ENCODE assay signal across 7 mouse cellular contexts in genomic region chr5:66112059-66112458, GRCm38 (mm10).
A peak's percentile ranks its signal among the peaks of the same experiment; 100 is the strongest.
DNase-seq lines count a peak whose midpoint lies in the region; ATAC-seq and TF ChIP-seq lines count a peak whose summit lies in the region.

No protein-coding gene starts in this region.

- no peaks in the 10 kb centered on the region for H3K27me3 ChIP-seq in thymus, adult 2 months (ENCODE audit: control insufficient read depth, insufficient read depth, low read length)
- no peaks in the 10 kb centered on the region for H3K27me3 ChIP-seq in heart, embryonic 16.5 days (ENCODE audit: control insufficient read depth, insufficient read depth, low read length)
- H3K27me3 ChIP-seq in liver, adult 2 months (ENCODE audit: control insufficient read depth, insufficient read depth, low read length) = no peaks in the 10 kb centered on the region
- no peaks in the 10 kb centered on the region for H3K27me3 ChIP-seq in hindbrain, embryonic 14.5 days (ENCODE audit: control insufficient read depth, insufficient read depth, low read length)

- peak; percentile 13 for DNase-seq in thymus, adult 2 months
- DNase-seq in thymus, postnatal 0 days (ENCODE audit: low spot score) = no peak
- DNase-seq in liver, adult 2 months (ENCODE audit: extremely low read depth, low read depth, low spot score) = peak; percentile 55
- peak; percentile 31 to 40 for DNase-seq in spleen, postnatal 36 days (ENCODE audit: low spot score in 2 of 2)
- no peak for DNase-seq in adrenal gland, postnatal 14 days
- no peak for DNase-seq in hindbrain, embryonic 14.5 days (ENCODE audit: low spot score)

- H3K27ac ChIP-seq in thymus, adult 2 months (ENCODE audit: control insufficient read depth, insufficient read depth, low read length) = no peak overlapping the region
- H3K27ac ChIP-seq in heart, embryonic 16.5 days (ENCODE audit: low read length) = no peak overlapping the region
- H3K27ac ChIP-seq in liver, adult 2 months (replicated peaks; ENCODE audit: insufficient read depth, low read depth, low read length) = 0 out of 2 replicates have a peak overlapping the region, but pooled peaks have one; percentile 10
- no peak overlapping the region for H3K27ac ChIP-seq in hindbrain, embryonic 14.5 days

- WGBS in thymus, adult 2 months = 17% methylated on average over 8 of the region's 8 CpGs
- WGBS in heart, embryonic 16.5 days = 47% methylated on average over 8 of the region's 8 CpGs
- WGBS in liver, adult 2 months = 62% methylated on average over 8 of the region's 8 CpGs
- WGBS in hindbrain, embryonic 14.5 days = 77% methylated on average over 8 of the region's 8 CpGs

- TF ChIP-seq POLR2A in thymus, adult 2 months (IDR thresholded peaks at IDR 0.05; ENCODE audit: control insufficient read depth, extremely low read depth, insufficient read depth, low read length, poor library complexity) = no peak
- TF ChIP-seq POLR2A in liver, adult 2 months (IDR thresholded peaks at IDR 0.05; ENCODE audit: extremely low read depth, insufficient read depth, low read length) = no peak

- peaks cover 36% of the 10 kb centered on the region for H3K79me2 ChIP-seq in liver, adult 2 months (ENCODE audit: control insufficient read depth, insufficient read depth, low read length)

- H3K9me3 ChIP-seq in heart, embryonic 16.5 days (replicated peaks; ENCODE audit: control insufficient read depth, low read length) = no peaks in the 10 kb centered on the region
- H3K9me3 ChIP-seq in hindbrain, embryonic 14.5 days (ENCODE audit: control insufficient read depth, low read length) = no peaks in the 10 kb centered on the region

- H3K4me3 ChIP-seq in thymus, adult 2 months (ENCODE audit: control insufficient read depth, insufficient read depth, low read length) = no peak overlapping the region
- no peak overlapping the region for H3K4me3 ChIP-seq in heart, embryonic 16.5 days (ENCODE audit: low read length)
- H3K4me3 ChIP-seq in liver, adult 2 months (ENCODE audit: insufficient read depth, low read depth, low read length) = no peak overlapping the region
- H3K4me3 ChIP-seq in hindbrain, embryonic 14.5 days (replicated peaks; ENCODE audit: low read length) = no peak overlapping the region

- peak; percentile 55 for ATAC-seq in heart, embryonic 16.5 days (replicated peaks; ENCODE audit: extremely low read depth, insufficient read depth, low FRiP score)
- no peak for ATAC-seq in hindbrain, embryonic 14.5 days (ENCODE audit: low FRiP score)

- H3K9ac ChIP-seq in heart, embryonic 16.5 days (ENCODE audit: low read length) = no peak overlapping the region
- no peak overlapping the region for H3K9ac ChIP-seq in liver, adult 2 months (ENCODE audit: low read depth, low read length)
- no peak overlapping the region for H3K9ac ChIP-seq in hindbrain, embryonic 14.5 days

- H3K4me1 ChIP-seq in thymus, adult 2 months (replicated peaks; ENCODE audit: control insufficient read depth, insufficient read depth, low read length) = no peaks in the 10 kb centered on the region; the same call in 1 of the 2 replicates
- H3K4me1 ChIP-seq in heart, embryonic 16.5 days (ENCODE audit: control insufficient read depth, insufficient read depth, low read length) = no peaks in the 10 kb centered on the region; the same call in 1 of the 2 replicates
- H3K4me1 ChIP-seq in liver, adult 2 months (ENCODE audit: control insufficient read depth, insufficient read depth, low read length) = peaks cover 22% of the 10 kb centered on the region
- no peaks in the 10 kb centered on the region for H3K4me1 ChIP-seq in hindbrain, embryonic 14.5 days (replicated peaks; ENCODE audit: control insufficient read depth, insufficient read depth, low read length)

- no peak for TF ChIP-seq CTCF in thymus, adult 2 months (IDR thresholded peaks at IDR 0.05; ENCODE audit: borderline replicate concordance, control insufficient read depth, extremely low read depth, insufficient read depth, low read length, poor library complexity)
- no peak for TF ChIP-seq CTCF in liver, adult 2 months (IDR thresholded peaks at IDR 0.05; ENCODE audit: low read depth, low read length)

- H3K4me2 ChIP-seq in heart, embryonic 16.5 days (ENCODE audit: low read depth, low read length) = no peak overlapping the region
- H3K4me2 ChIP-seq in hindbrain, embryonic 14.5 days (replicated peaks) = no peak overlapping the region

- H3K36me3 ChIP-seq in thymus, adult 2 months (ENCODE audit: control insufficient read depth, insufficient read depth, low read length) = no peaks in the 10 kb centered on the region
- no peaks in the 10 kb centered on the region for H3K36me3 ChIP-seq in heart, embryonic 16.5 days (ENCODE audit: control insufficient read depth, insufficient read depth)
- H3K36me3 ChIP-seq in liver, adult 2 months (ENCODE audit: control insufficient read depth, insufficient read depth, low read length) = no peaks in the 10 kb centered on the region; the same call in 1 of the 2 replicates
- H3K36me3 ChIP-seq in hindbrain, embryonic 14.5 days (replicated peaks; ENCODE audit: control insufficient read depth, insufficient read depth) = no peaks in the 10 kb centered on the region

Comparison
In these comparisons a context has a peak if more than half of its experiments do, and no peak if none do; other contexts are left out.
1. DNase-seq: peak in thymus, adult 2 months (single experiment), liver, adult 2 months (single experiment) and spleen, postnatal 36 days (2 of 2); none in thymus, postnatal 0 days (single experiment), adrenal gland, postnatal 14 days (single experiment) and hindbrain, embryonic 14.5 days (single experiment).